Mouse (Mus musculus) adipocyte (in vitro differentiated cells): ENCODE data around the gene Pabpc1l.

Experiments
- DNase-seq: peaks from one replicate; pipeline ENCODE4 v3.0.0-alpha.2; 2016; ENCODE audit warnings: low spot score

The Pabpc1l gene

DNA sequence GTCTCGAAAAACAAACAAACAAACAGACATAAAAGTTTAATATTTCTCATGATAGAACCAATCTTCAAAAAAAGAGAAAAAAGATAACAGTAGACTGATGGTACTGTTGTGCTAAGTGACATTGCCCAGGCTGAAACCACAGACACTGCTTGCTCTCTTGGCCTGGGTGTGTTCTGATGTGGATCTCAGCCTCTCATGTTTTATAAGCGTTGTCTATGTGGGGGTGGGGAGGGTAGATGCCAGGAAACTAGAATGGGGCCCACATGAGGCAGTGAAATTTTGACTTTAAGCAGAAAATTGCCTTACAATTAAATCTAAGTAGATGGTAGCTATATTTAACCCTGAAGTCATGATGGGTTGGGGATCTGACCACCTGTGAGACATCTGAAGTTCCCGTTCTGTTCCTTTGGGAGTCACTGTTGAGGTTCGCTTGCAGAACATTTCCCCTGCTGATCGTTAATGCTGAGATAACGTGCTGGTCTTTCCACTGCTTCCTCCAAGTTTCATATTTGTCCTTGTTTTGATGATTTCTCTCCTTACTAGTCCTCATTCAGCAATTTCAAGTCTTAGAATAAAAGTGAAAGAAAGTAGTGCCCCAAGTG is 62.3 kb downstream of the Pabpc1l start:
- no peak for DNase-seq

DNA sequence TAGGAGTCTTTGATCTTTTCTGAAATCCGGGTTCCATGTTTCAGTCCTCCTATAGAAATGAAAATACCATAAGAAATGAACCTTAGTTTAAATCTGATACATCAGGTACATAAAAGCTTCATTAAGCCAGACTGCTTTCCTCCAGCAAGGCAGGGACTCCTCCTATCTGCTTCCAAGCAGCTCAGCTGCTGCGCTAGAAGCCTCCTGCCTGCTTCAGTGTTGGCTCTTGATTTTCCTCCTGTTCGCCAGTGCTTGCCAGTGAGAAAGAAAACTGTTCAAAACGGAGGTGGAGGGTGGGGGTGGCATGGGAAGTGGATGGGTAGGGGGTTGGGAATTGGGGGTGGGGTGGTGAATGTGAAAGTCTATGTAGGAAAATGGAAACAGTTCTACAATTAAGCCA is 64.3 kb downstream of the Pabpc1l start:
- DNase-seq = no peak

DNA sequence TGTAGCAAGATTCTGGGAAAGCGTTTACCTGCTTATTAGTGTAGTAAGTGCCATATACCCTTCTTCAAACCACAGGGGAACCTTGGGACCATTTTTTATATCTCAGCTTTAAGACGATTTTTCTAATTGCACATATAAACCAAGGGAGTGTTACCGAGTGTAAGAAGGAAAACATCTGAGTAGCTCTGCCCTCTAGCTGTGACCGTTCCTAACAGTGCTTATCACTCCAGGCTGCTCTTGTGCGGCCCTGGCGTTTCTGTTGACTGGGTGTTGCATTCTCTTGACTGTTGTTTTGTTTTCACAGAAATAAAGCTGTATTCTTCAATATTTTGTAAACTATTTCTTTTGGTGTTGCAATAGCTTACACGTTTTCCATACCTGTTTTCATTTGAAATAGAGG is 68.9 kb downstream of the Pabpc1l start:
- no peak for DNase-seq

DNA sequence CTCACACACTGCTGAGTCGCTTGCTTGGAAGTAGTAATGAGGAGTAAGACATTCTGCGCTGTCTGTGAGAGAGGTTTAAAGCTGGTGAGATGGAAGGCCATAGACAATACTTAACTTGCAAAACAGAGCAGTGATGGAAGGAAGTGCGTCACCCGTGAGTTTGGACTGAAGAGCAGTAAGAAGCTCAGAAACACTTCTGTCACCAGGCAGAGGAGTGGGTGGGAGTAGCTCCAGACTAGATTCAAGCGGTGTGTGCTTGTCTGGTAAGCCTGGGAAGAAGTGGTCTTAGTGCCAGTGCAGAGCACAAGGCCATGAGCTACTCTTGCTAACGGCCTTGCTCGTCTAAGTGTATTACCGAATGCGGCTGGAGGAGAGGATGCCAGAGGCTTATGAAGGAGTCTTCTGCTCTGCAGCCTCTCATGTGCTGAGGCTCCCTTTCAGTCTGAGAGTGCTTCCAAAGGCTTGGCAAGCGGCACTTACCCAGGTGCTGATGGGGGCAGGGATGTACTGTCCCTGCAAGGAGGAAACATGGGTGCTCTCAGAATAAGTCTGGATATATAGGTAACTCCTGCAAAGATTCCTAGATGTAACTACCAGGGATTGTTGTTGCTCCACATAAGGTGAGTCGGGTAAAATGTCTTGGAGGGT is 73.5 kb downstream of the Pabpc1l start:
- DNase-seq = no peak
